Mouse (Mus musculus) forebrain, embryonic 10.5 days (tissue): ENCODE measurements around the gene Zfp541. TPM values are rescaled to one million over a fixed set of nuclear protein-coding genes. Genes with fewer than 3 reads are reported as not detected.
A peak's percentile ranks its signal among the peaks of the same experiment; 100 is the strongest.

Source experiments
- DNase-seq: peaks from one replicate; pipeline ENCODE4 v3.0.0-alpha.2; 2017; ENCODE audit warnings: low spot score; ENCODE audit errors: extremely low spot score
- H3K27ac ChIP-seq: fragments of 300-500 bp; sonication (generic); 2 replicates; pipeline ENCODE4 v1.5.1; 2016; ENCODE audit warnings: mild to moderate bottlenecking
- H3K27me3 ChIP-seq: fragments of 300-500 bp; sonication (generic); 2 replicates; pipeline ENCODE4 v1.6.1; 2016; ENCODE audit warnings: mild to moderate bottlenecking; ENCODE audit not compliant: poor library complexity, severe bottlenecking
- H3K36me3 ChIP-seq: fragments of 300-500 bp; sonication (generic); replicated peaks from 2 replicates; pipeline ENCODE4 v1.6.1; 2016; ENCODE audit warnings: mild to moderate bottlenecking, moderate library complexity
- H3K4me1 ChIP-seq: fragments of 300-500 bp; sonication (generic); 2 replicates; pipeline ENCODE4 v1.6.1; 2016
- H3K4me3 ChIP-seq: fragments of 300-500 bp; sonication (generic); 2 replicates; pipeline ENCODE4 v1.5.1; 2016; ENCODE audit warnings: mild to moderate bottlenecking, moderate library complexity
- H3K9me3 ChIP-seq: fragments of 300-500 bp; sonication (generic); 2 replicates; pipeline ENCODE4 v1.6.1; 2016; ENCODE audit warnings: mild to moderate bottlenecking, moderate library complexity
- WGBS: fragments of 180-500 bp; shearing (Covaris S2); methylation state at CpG from one replicate; pipeline ENCODE4 v1.1.7; 2016; 5-methylcytosine and 5-hydroxymethylcytosine counted together
- polyA plus RNA-seq: library from polyadenylated mRNA; unstranded; fragments of >200 nt; fragmentation: Nextera tagmentation; extraction: Ambion mirVana; gene quantifications from 2 replicates; pipeline ENCODE4 v1.2.1, GENCODE M21; 2016

Gene Zfp541
- polyA plus RNA-seq, 1 experiment from 2014 or later: not detected

GRCm38 (mm10) chr7:16128899-16129298 is 67.3 kb downstream of the Zfp541 start:
- DNase-seq: no peak
- Histone ChIP-seq H3K27me3 (peaks cover 18% of the 10 kb centered on the region), H3K36me3 (peaks cover 13% of the 10 kb centered on the region; the same call in 1 of the 2 replicates), H3K27ac (peak overlapping the region; percentile 88; the same call in 1 of the 2 replicates), H3K4me1 (peaks cover 52% of the 10 kb centered on the region), H3K4me3 (peak overlapping the region; percentile 75), H3K9me3 (no peaks in the 10 kb centered on the region)
- 67% methylated on average over 5 of the region's 5 CpGs for WGBS

GRCm38 (mm10) chr7:16129421-16129845 is 67.8 kb downstream of the Zfp541 start, which contains the start of gene Slc8a2:
Gene Slc8a2 (plus strand): TSS chr7:16129826.
- no peaks in the 10 kb centered on the region for H3K9me3 ChIP-seq
- H3K36me3 ChIP-seq: peaks cover 13% of the 10 kb centered on the region
- 2% methylated on average over 12 of the region's 12 CpGs for WGBS
- peak within 1 kb of the TSS; percentile 75 for H3K4me3 ChIP-seq
- peaks cover 18% of the 10 kb centered on the region for H3K27me3 ChIP-seq
- DNase-seq: peak; percentile 88
- peaks cover 52% of the 10 kb centered on the region for H3K4me1 ChIP-seq
- peak within 1 kb of the TSS; percentile 88 for H3K27ac ChIP-seq

GRCm38 (mm10) chr7:16129846-16130691 is 68.5 kb downstream of the Zfp541 start:
- H3K9me3 ChIP-seq: no peaks in the 10 kb centered on the region
- H3K36me3 ChIP-seq: peaks cover 11% of the 10 kb centered on the region
- H3K4me1 ChIP-seq: peaks cover 52% of the 10 kb centered on the region
- peak overlapping the region; percentile 75 for H3K4me3 ChIP-seq
- H3K27me3 ChIP-seq: peaks cover 18% of the 10 kb centered on the region
- peak overlapping the region; percentile 88 for H3K27ac ChIP-seq
- 2% methylated on average over 38 of the region's 38 CpGs for WGBS
- DNase-seq: peak; percentile 86

GRCm38 (mm10) chr7:16130956-16131634 is 69.5 kb downstream of the Zfp541 start:
- H3K36me3 ChIP-seq: peaks cover 5% of the 10 kb centered on the region
- H3K27me3 ChIP-seq: peaks cover 18% of the 10 kb centered on the region
- no peaks in the 10 kb centered on the region for H3K9me3 ChIP-seq
- peak overlapping the region; percentile 88; the same call in 1 of the 2 replicates for H3K27ac ChIP-seq
- DNase-seq: no peak
- H3K4me1 ChIP-seq: peaks cover 52% of the 10 kb centered on the region
- H3K4me3 ChIP-seq: peak overlapping the region; percentile 75
- WGBS: 46% methylated on average over 13 of the region's 13 CpGs

GRCm38 (mm10) chr7:16132161-16132581 is 70.6 kb downstream of the Zfp541 start:
- Histone ChIP-seq H3K27ac (0 out of 2 replicates have a peak overlapping the region, but pooled peaks have one; percentile 2), H3K4me3 (peak overlapping the region; percentile 75; the same call in 1 of the 2 replicates), H3K36me3 (peaks cover 4% of the 10 kb centered on the region), H3K27me3 (peaks cover 18% of the 10 kb centered on the region), H3K9me3 (no peaks in the 10 kb centered on the region), H3K4me1 (peaks cover 52% of the 10 kb centered on the region)
- 17% methylated on average over 7 of the region's 7 CpGs for WGBS
- DNase-seq: peak; percentile 51

- peaks cover 4% of the 10 kb centered on the region for H3K36me3 ChIP-seq
- H3K27me3 ChIP-seq: peaks cover 18% of the 10 kb centered on the region
- no peak for DNase-seq
- H3K4me1 ChIP-seq: peaks cover 52% of the 10 kb centered on the region
- no peak overlapping the region for H3K4me3 ChIP-seq
- H3K27ac ChIP-seq: no peak overlapping the region; the same call in 1 of the 2 replicates
- H3K9me3 ChIP-seq: no peaks in the 10 kb centered on the region
- 72% methylated on average over 3 of the region's 3 CpGs for WGBS
Measured at GRCm38 (mm10) chr7:16132926-16133325, 71.3 kb downstream of the Zfp541 start.

- Histone ChIP-seq H3K27me3 (peaks cover 18% of the 10 kb centered on the region), H3K9me3 (no peaks in the 10 kb centered on the region), H3K36me3 (peaks cover 4% of the 10 kb centered on the region), H3K4me3 (no peak overlapping the region), H3K27ac (no peak overlapping the region), H3K4me1 (peaks cover 51% of the 10 kb centered on the region)
- DNase-seq: no peak
- 86% methylated on average over 9 of the region's 9 CpGs for WGBS
Measured at GRCm38 (mm10) chr7:16133691-16134090, 72.1 kb downstream of the Zfp541 start.

- Histone ChIP-seq H3K4me1 (peaks cover 38% of the 10 kb centered on the region), H3K36me3 (peaks cover 7% of the 10 kb centered on the region), H3K27ac (no peak overlapping the region), H3K9me3 (no peaks in the 10 kb centered on the region), H3K27me3 (peaks cover 18% of the 10 kb centered on the region), H3K4me3 (no peak overlapping the region; the same call in 1 of the 2 replicates)
- WGBS: 84% methylated on average over 7 of the region's 7 CpGs
- DNase-seq: no peak
Measured at GRCm38 (mm10) chr7:16134951-16135392, 73.4 kb downstream of the Zfp541 start.

Other genes with a start within 250 kb of the Zfp541 start
- gene Obox6, start 222.1 kb upstream of the Zfp541 start, polyA plus RNA-seq: not detected in 2 replicates
- gene Crx, start 181.8 kb upstream of the Zfp541 start, polyA plus RNA-seq: 0.07 and 0.27 TPM in 2 replicates
- not detected in 2 replicates for gene Crxos, start 179.2 kb upstream of the Zfp541 start, polyA plus RNA-seq
- 828 and 843 TPM in 2 replicates for gene Selenow, start 139.4 kb upstream of the Zfp541 start, polyA plus RNA-seq
- gene Nop53, start 115.7 kb upstream of the Zfp541 start, polyA plus RNA-seq: 171 and 179 TPM in 2 replicates
- 10.1 and 11.2 TPM in 2 replicates for gene Ehd2, start 94.2 kb upstream of the Zfp541 start, polyA plus RNA-seq
- gene Bicra, start 13.9 kb upstream of the Zfp541 start, polyA plus RNA-seq: 7.0 and 7.7 TPM in 2 replicates
- gene Napa, start 36.6 kb downstream of the Zfp541 start, polyA plus RNA-seq: 169 and 171 TPM in 2 replicates
- gene Kptn, start 58.1 kb downstream of the Zfp541 start, polyA plus RNA-seq: 26.0 and 28.8 TPM in 2 replicates
- gene Slc8a2, start 68.0 kb downstream of the Zfp541 start, polyA plus RNA-seq: 0.22 and 0.34 TPM in 2 replicates
- gene Meis3, start 113.3 kb downstream of the Zfp541 start, polyA plus RNA-seq: 56.7 and 57.5 TPM in 2 replicates
- gene Dhx34, start 160.2 kb downstream of the Zfp541 start, polyA plus RNA-seq: 19.6 and 21.2 TPM in 2 replicates
- gene C5ar2, start 182.3 kb downstream of the Zfp541 start, polyA plus RNA-seq: 0.09 TPM in 2 replicates
- 0.50 and 0.80 TPM in 2 replicates for gene C5ar1, start 197.7 kb downstream of the Zfp541 start, polyA plus RNA-seq
- gene Inafm1, start 211.8 kb downstream of the Zfp541 start, polyA plus RNA-seq: 5.6 and 6.3 TPM in 2 replicates
- 28.7 and 34.8 TPM in 2 replicates for gene Ccdc9, start 225.0 kb downstream of the Zfp541 start, polyA plus RNA-seq
- gene Bbc3, start 246.6 kb downstream of the Zfp541 start, polyA plus RNA-seq: 16.4 and 18.8 TPM in 2 replicates